Mouse (Mus musculus): Measurements from ENCODE around the gene Btbd9.

- TF ChIP-seq POLR2A (IDR thresholded peaks at IDR 0.05; ENCODE audit: borderline replicate concordance, control insufficient read depth, low read depth, low read length) (no peak), CTCF (IDR thresholded peaks at IDR 0.05; ENCODE audit: control insufficient read depth, insufficient read depth, low read length) (no peak)
Observed at GRCm38 (mm10) chr17:30423256-30423852, 152.9 kb downstream of the Btbd9 start.
